Mouse (Mus musculus) T-cell, adult 2 months (primary cell): Measurements from ENCODE around the gene Nthl1.

Experiments
- DNase-seq: peaks from one replicate; pipeline ENCODE4 v3.0.0; 2022; ENCODE audit warnings: low spot score

The Nthl1 gene

DNA sequence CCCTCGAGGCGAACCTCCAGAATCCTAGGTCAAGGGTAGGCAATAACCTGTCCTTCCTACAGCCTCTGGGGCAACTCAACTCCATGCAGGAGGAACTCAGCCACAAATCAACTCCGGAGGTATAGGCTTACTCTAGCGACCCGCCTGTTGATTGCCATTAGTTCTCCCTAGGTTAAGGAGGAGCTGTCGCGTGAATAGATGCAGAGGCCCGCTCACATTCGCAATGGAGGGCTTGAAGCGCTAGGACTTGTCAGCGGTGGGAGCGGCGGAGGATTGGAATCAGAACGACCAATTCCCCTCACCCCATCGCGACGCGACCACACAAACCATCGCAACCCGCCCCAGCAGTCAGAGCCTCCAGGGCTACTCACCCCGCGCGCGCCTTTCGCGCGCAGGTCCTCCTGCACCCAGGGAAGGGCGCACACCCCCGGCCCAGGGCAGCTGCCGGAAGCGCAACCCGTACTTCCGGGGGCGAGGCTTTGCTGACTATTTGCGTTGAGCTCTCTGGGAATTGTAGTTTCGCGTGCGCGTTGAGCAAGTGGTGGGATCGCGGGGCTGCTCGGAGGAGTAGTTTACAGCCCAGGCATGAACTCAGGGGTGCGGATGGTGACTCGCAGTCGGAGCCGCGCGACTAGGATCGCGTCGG, at the start of gene Nthl1, which contains the start of gene Tsc2:
Gene Nthl1, plus strand, starts transcription at position 514 of the 646 bp plus-strand sequence.
Gene Tsc2, minus strand, starts transcription at position 464 of the 646 bp plus-strand sequence.
- peak; percentile 87 for DNase-seq

- no peak for DNase-seq
Observed at GRCm38 (mm10) chr17:24583599-24584460, 48.6 kb upstream of the Nthl1 start.

GRCm38 (mm10) chr17:24584520-24584919, 48.0 kb upstream of the Nthl1 start:
- DNase-seq, result no peak

DNA sequence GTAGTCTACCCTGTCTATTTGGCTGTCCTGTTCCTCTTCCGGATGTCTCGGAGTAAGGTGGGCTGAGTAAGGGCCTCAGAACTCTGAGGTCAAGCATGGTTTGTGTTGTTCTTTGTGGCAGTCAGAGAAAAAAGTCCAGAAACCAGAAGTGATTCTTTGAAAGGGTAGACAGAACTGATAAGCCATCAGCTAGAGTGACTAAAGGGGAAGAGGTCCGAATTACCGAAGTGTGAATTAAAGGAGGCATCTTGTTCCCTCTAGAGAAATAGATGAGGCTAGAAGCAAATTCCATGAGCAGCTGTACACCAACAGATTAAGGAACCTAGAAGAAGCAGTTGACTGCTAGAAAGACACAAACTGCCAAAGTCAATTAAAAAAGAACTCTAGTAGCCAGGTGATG, 45.9 kb upstream of the Nthl1 start:
- DNase-seq, result no peak

- DNase-seq, result no peak
Observed at GRCm38 (mm10) chr17:24590943-24591342, 41.5 kb upstream of the Nthl1 start.

DNA sequence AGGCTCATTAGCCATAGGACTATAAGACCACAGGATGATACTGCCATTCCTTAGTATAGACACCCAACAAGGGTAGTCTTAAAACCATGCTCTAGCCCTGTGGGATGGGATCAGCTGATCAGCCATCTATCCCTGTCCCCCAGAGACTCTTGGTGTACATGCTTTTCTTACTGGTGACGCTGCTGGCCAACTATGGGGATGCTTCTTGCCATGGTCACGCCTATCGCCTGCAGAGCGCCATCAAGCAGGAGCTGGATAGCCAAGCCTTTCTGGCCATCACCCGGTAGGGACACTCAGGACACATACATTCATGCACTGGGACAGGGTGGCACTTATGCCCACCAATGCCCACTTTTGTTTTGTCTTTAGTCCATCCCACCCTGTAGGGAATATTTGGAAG, 40.8 kb upstream of the Nthl1 start:
- DNase-seq, result no peak

- no peak for DNase-seq
Observed at GRCm38 (mm10) chr17:24593248-24593647, 39.2 kb upstream of the Nthl1 start.

- DNase-seq, result no peak
Observed at GRCm38 (mm10) chr17:24593992-24594890, 38.2 kb upstream of the Nthl1 start.

DNA sequence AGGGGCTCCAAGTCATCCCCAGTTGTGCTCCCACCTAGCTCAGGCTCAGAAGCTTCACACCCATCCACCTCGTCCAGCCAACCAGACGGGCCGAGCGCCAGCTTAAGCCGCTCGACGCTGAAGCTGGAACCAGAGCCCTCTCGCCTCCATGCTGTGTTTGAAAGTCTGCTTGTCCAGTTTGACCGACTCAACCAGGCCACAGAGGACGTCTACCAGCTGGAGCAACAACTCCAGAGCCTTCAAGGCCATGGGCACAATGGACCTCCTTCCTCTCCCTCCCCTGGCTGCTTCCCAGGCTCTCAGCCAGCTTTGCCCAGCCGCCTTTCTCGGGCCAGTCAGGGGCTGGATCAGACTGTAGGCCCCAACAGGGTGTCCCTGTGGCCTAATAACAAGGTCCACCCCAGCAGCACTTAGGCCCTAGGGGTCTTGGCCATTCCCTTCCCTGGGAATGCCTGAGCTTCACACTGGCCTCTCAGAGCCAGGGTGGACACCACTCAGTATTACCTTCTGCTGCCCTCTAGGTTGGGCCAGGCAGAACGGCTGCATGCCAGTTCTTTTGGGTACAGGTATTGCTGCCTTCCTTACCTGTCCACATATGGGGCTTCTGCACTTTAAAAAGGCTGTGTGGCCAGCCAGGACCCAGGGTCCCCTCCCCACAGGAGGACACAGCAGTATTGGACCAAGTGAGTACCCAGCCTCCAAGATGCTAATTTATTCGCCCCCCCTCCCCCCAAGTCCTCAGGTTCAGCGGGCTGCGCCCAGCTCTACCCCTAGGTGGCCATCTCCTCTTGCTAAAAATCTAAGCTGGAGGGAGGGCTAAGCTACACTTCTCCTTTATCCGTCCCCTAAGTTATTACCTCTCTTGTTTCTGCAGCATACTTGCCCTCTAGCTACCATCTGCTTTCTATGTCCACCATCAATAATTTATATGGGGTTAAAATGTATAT, 37.1 kb upstream of the Nthl1 start:
- no peak for DNase-seq

DNA sequence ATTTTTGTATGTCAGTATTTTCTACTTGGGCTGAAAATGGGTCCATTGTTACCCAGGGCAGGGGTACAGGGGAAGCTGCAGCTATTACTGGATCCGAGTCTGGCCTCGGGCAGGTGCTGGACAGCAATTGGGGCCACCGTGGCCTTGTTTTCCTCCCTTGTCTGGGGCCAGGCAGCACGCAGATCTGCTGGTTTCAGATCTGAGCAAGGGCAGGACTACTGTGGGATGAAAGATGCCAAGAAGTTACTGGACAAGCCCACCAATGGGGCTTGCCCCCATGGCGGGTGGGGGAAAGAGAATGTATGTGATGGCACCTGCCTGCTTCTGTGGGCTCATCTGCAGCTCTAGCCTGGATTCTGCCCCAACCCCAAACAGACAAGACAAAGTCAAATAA, 36.4 kb upstream of the Nthl1 start:
- DNase-seq, result no peak

DNA sequence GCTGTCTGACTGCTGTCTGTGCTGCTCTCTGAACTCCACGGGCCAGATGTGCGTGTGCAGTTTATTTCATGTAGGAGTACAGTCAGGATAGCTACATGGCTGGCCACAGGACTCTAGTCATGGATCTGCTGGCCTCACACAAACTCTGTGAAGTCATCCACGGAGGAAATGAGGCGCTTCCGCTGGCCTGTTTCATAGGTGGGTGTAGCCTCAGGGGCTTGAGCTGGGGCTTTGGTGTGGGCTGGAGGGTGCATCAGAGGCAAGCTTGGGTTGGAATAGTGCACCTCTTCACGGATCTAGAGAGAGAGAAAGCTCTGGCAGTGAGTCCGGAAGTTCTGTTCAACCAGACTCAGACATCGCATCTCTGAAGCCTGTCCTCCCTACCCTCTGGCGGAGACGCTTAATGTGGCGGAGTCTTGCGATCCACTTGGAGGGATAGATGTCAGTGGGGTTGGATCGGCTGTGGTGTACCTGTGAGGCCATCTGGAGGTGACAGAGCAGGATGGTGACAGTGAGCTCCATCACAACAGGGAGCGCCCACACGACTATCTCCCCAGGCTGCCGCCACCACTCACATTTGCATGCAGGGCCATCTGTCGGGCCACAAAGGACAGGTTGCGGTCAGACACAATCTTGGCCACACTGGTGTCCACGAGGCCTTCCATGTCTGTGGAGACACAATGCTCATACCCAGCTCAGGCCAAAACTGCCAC, 35.9 kb upstream of the Nthl1 start:
- no peak for DNase-seq

- DNase-seq, result no peak
Observed at GRCm38 (mm10) chr17:24597989-24598388, 34.5 kb upstream of the Nthl1 start.

DNA sequence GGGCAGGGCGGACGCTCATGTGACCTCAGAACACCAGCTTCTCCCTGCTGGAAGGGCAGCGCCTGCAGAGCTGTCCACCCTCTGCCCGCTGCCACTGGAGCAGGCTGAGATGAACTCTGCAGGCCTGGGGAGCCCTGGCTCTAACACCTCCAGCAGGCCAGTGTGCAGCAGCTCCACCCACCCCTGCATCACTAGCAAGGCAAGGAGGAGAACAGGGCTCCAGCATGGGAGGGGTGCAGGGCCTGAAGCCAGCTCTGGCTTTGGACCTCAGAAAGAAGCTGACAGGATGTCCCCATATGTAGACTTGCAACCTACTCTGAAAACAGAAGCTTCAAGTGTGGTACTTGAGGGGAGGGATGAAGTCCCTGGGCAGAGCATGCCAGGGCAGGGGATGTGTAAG, 32.0 kb upstream of the Nthl1 start:
- no peak for DNase-seq

DNA sequence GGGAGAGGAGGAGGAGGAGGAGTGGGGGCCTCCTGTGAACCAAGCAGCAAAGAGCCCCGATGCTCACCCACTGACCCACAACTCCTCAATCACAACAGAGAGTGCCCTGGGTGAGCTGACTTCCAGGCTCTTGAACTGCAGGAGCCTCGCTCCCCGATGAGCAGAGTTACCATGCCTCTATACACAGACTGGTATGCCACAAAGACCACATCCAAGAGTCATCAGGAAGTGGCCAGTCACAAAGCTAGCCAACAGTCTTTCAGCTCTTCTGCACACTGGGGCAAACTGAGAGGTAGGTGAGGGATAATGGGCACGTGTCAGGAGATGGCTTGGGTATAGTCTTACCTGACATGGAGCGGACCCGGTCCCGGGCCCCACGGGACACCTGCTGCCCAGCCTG, 28.5 kb upstream of the Nthl1 start:
- DNase-seq, result no peak

DNA sequence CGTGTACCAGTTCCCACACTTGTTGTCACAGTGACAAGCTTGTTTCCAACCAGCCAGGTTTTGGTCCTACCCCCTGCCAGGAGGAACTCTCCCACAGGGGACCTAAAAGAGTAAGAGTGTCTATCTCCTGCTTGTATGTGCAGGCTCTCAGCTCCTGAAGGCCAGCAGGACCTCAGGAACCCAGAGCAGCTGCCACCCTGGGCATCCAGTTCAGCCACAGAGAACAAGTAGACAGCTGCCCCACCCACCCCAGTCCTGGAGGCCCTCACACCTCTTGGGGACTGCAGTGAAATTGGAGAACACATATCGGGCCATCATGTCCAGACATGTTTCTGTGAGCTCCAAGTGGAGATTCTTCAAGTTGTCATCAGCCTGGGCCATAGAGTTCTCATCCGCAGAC, 27.9 kb upstream of the Nthl1 start:
- DNase-seq, result no peak

GRCm38 (mm10) chr17:24608370-24608769, 24.1 kb upstream of the Nthl1 start:
- DNase-seq, result no peak

DNA sequence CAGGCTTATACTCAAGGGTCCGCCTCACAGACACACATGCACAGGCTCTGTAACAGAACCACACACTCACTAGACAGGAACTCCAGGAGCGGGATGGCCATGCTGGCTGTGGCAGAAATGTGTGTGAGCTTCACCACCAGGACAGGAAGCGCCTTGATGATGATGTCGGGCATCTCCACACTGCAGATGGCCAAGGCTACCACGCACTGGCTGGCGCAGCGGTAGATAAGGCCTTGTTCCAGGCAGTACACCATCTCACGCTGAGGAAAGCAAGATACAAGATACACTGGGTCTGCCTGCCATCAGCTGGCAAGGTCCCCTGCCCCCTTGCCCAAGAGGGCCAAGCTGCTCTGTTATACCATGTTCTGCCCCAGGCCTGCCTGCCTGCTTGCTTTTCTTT, 23.6 kb upstream of the Nthl1 start:
- no peak for DNase-seq

DNA sequence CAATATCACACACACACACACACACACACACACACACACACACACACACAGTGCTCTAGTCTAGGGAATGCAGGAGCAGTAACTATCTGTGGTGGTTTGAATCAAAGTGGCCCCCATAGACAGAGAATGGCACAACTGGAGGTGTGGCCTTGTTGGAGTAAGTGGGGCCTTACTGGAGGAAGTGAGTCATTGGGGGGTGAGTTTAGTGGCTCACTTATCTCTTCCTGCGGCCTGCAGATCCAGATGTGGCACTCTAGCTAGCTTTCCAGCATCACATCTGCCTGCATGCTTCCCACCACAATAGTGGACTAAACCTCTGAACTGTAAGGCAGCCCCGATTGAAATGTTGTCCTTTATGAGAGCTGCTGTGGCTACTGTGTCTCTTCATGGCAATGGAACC, 21.8 kb upstream of the Nthl1 start:
- no peak for DNase-seq

DNA sequence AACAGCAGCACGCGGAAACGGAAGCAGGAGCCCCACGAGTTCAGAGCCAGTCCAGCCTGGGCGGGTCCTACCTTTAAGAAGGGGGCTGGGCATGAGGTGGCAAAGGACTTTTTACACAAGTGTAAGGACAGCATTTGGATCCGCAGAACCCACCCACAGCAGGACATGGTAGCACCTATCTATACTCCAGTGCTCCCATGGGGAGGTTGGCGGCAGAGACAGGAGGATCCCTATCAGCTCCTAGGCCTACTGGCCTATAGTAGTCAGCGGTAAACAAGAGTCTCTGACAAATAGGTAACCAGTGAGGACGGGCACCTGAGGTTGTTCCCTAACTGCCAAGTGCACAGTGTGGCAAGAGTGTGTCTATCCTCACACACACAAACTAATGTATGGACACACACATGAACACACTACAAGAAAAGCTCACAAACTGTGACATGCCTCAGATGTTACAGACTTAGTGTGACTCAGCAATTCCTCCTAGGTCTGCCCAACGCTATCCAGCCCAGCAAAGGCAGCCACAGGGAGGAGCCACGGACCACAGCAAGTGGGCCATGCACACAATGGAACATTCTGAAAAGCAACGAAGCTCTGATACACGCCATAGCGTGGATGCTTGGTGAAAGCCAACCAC, 14.8 kb upstream of the Nthl1 start:
- DNase-seq, result no peak

DNA sequence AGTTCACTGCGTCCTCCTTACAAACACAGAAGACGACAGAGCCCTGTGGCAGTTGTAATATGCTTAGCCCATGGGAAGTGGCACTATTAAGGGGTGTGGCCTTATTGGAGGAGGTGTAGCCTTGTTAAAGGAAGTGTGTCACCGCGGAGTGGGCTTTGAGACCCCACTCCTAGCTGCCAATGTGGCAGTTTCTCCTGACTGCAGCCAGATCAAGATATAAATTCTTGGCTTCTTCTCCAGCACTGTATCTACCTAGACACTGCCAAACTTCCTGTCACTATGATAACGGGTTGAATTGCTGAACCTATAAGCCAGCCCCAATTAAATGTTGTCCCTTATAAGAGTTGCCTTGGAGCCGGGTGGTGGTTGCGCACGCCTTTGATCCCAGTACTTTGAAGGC, 7.0 kb upstream of the Nthl1 start:
- DNase-seq, result no peak
